Mouse (Mus musculus) small intestine, adult 2 months (tissue): ENCODE data around the gene Clybl.

ENCODE experiments used
- CTCF ChIP-seq: fragments of 200-500 bp; IDR thresholded peaks from 2 replicates; pipeline ENCODE4 v1.5.1; 2012; ENCODE audit warnings: low read depth, mild to moderate bottlenecking, control low read depth, inconsistent platforms, low read length, moderate library complexity, mixed read lengths; ENCODE audit not compliant: insufficient replicate concordance, insufficient read length; ENCODE audit errors: extremely low read depth
- POLR2A ChIP-seq: fragments of 200-500 bp; IDR thresholded peaks from 2 replicates; pipeline ENCODE4 v1.6.1; 2012; ENCODE audit warnings: low read depth, mild to moderate bottlenecking, control low read depth, inconsistent platforms, low read length, moderate library complexity

DNA sequence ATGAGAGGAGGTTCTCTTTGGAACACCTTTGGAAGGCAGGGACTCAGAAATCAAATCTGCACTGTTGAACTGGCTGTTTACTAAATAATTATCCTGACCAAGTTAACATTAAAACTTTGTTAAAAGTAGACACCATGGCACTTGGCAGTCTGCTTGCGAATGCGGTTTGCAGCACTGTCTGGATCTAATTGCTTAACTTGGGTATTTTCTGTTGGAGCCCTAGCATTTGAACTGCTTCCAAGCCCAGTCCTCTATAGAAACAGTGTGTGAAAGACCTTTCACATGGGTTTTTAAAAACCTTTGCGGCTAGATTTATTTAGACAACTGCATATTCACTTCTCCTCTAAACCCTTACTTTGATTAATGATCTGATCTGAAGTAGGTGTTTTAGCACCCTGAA is 242.9 kb downstream of the Clybl start:
- TF ChIP-seq CTCF (no peak), POLR2A (no peak)
